9 mouse cellular contexts compared by ENCODE assay signal in genomic region chr2:32084111-32084871, GRCm38 (mm10). TPM values are rescaled to one million over a fixed set of nuclear protein-coding genes. Genes with fewer than 3 reads are reported as not detected.
A peak's percentile ranks its signal among the peaks of the same experiment; 100 is the strongest.
DNase-seq lines count a peak whose midpoint lies in the region; ATAC-seq lines count a peak whose summit lies in the region.
"Had no signal": no experiment of that assay in that cellular context is flagged by ENCODE, and none has a peak within 500 bp of the region (broad histone marks: within the 10 kb centered on the region; RNA-seq: fewer than 3 reads in every experiment).

Fam78a (minus strand) TSS chr2:32084857.

- H3K27ac ChIP-seq in forebrain, embryonic 11.5 days (ENCODE audit: low read depth, low read length): no peak within 1 kb of the TSS
- H3K27ac ChIP-seq in liver, embryonic 11.5 days (ENCODE audit: low read depth, low read length): peak within 1 kb of the TSS; percentile 87
- H3K27ac ChIP-seq in neural tube, embryonic 15.5 days (replicated peaks): peak within 1 kb of the TSS; percentile 65; the same call in 1 of the 2 replicates

- no peaks in the 10 kb centered on the region for H3K36me3 ChIP-seq in forebrain, embryonic 11.5 days (ENCODE audit: control insufficient read depth, insufficient read depth, low read length)
- peaks cover 4% of the 10 kb centered on the region; the same call in 1 of the 2 replicates for H3K36me3 ChIP-seq in liver, embryonic 11.5 days (ENCODE audit: control insufficient read depth, insufficient read depth, low read length)
- H3K36me3 ChIP-seq in neural tube, embryonic 15.5 days: no peaks in the 10 kb centered on the region

- ATAC-seq in forebrain, embryonic 11.5 days (replicated peaks; ENCODE audit: low FRiP score): peak; percentile 71
- peak; percentile 67 for ATAC-seq in liver, embryonic 11.5 days (replicated peaks; ENCODE audit: low FRiP score)
- peak; percentile 87 for ATAC-seq in neural tube, embryonic 15.5 days (ENCODE audit: low FRiP score)

- peak; percentile 43 for DNase-seq in adrenal gland, adult 2 months
- DNase-seq in adrenal gland, adult 8-10 months: no peak
- DNase-seq in adrenal gland, postnatal 36 days: peak; percentile 49 to 50
- DNase-seq in forebrain, embryonic 11.5 days (ENCODE audit: low spot score): peak; percentile 69
- no peak for DNase-seq in heart, postnatal 25 days (ENCODE audit: low spot score)
- peak; percentile 64 for DNase-seq in liver, embryonic 11.5 days (ENCODE audit: low spot score)
- DNase-seq in thymus, postnatal 14 days: peak; percentile 83

- intact Hi-C loops in heart, postnatal 25 days (cut with DNase I): loop anchor here (5.0 kb wide), 1 partner anchor 42 kb away; no protein-coding TSS in a partner anchor

- H3K4me1 ChIP-seq in forebrain, embryonic 11.5 days (replicated peaks; ENCODE audit: control insufficient read depth, insufficient read depth, low read length): peaks cover 22% of the 10 kb centered on the region
- peaks cover 46% of the 10 kb centered on the region for H3K4me1 ChIP-seq in liver, embryonic 11.5 days (replicated peaks; ENCODE audit: control insufficient read depth, insufficient read depth, low read length)
- H3K4me1 ChIP-seq in neural tube, embryonic 15.5 days: peaks cover 32% of the 10 kb centered on the region

- under 1% methylated on average over 68 of the region's 68 CpGs for WGBS in forebrain, embryonic 11.5 days
- under 1% methylated on average over 62 of the region's 68 CpGs for WGBS in liver, embryonic 11.5 days
- WGBS in neural tube, embryonic 15.5 days: under 1% methylated on average over 65 of the region's 68 CpGs

- no peaks in the 10 kb centered on the region for H3K9me3 ChIP-seq in forebrain, embryonic 11.5 days (ENCODE audit: control insufficient read depth, low read length)
- no peaks in the 10 kb centered on the region for H3K9me3 ChIP-seq in liver, embryonic 11.5 days (ENCODE audit: control insufficient read depth, low read length)
- H3K9me3 ChIP-seq in neural tube, embryonic 15.5 days (replicated peaks): no peaks in the 10 kb centered on the region

- peak within 1 kb of the TSS; percentile 99 for H3K4me2 ChIP-seq in forebrain, embryonic 11.5 days (ENCODE audit: low read depth, low read length, severe bottlenecking)
- H3K4me2 ChIP-seq in liver, embryonic 11.5 days: peak within 1 kb of the TSS; percentile 100
- peak within 1 kb of the TSS; percentile 100 for H3K4me2 ChIP-seq in neural tube, embryonic 15.5 days

- H3K27me3 ChIP-seq in forebrain, embryonic 11.5 days (ENCODE audit: control insufficient read depth, insufficient read depth, low read length): peaks cover 63% of the 10 kb centered on the region
- H3K27me3 ChIP-seq in liver, embryonic 11.5 days (replicated peaks; ENCODE audit: control insufficient read depth, insufficient read depth, low read length): peaks cover 17% of the 10 kb centered on the region
- H3K27me3 ChIP-seq in neural tube, embryonic 15.5 days (replicated peaks): peaks cover 73% of the 10 kb centered on the region

- peak within 1 kb of the TSS; percentile 48 for H3K9ac ChIP-seq in forebrain, embryonic 11.5 days (ENCODE audit: low read length)
- H3K9ac ChIP-seq in liver, embryonic 11.5 days (ENCODE audit: low read depth, low read length): peak within 1 kb of the TSS; percentile 85
- H3K9ac ChIP-seq in neural tube, embryonic 15.5 days (replicated peaks): peak within 1 kb of the TSS; percentile 58

- H3K4me3 ChIP-seq in forebrain, embryonic 11.5 days (ENCODE audit: low read depth, low read length): peak within 1 kb of the TSS; percentile 56
- peak within 1 kb of the TSS; percentile 86 for H3K4me3 ChIP-seq in liver, embryonic 11.5 days (ENCODE audit: low read depth, low read length)
- H3K4me3 ChIP-seq in neural tube, embryonic 15.5 days (replicated peaks): peak within 1 kb of the TSS; percentile 76

RNA-seq across cellular contexts. Expression of gene Fam78a, which starts in this region (rescaled TPM):
- 1 to 10 TPM; 1.5 to 4.8 TPM for total RNA-seq in adrenal gland, adult 2 months (2021)
- 2.6 and 6.5 TPM in 2 replicates for polyA plus RNA-seq in adrenal gland, adult 2 months (2012; rRNA removed)
- total RNA-seq in adrenal gland, adult 8-10 months (2022): 1 to 10 TPM in 3 of 4 experiments, under 1 TPM in 1; 0.59 to 3.9 (median 2.6) TPM
- total RNA-seq in adrenal gland, postnatal 36 days (2021): 1 to 10 TPM in 1 of 2 experiments, under 1 TPM in 1; 0.89 to 4.2 TPM
- polyA plus RNA-seq in forebrain, embryonic 11.5 days (2014; fragmentation: Nextera tagmentation; extraction: Ambion mirVana): 1.5 and 1.8 TPM in 2 replicates
- 10 to 100 TPM; 20.0 TPM for total RNA-seq in heart, postnatal 25 days (2021)
- 19.2 and 19.8 TPM in 2 replicates for polyA plus RNA-seq in liver, embryonic 11.5 days (2014; fragmentation: Nextera tagmentation; extraction: Ambion mirVana)
- polyA plus RNA-seq in neural tube, embryonic 15.5 days (2015; fragmentation: Nextera tagmentation; extraction: Ambion mirVana): 0.92 and 3.1 TPM in 2 replicates
- polyA plus RNA-seq: C2C12 had no signal

Comparison
In these comparisons a context has a peak if more than half of its experiments do, and no peak if none do; other contexts are left out.
1. DNase-seq: peak in adrenal gland, adult 2 months (single experiment), adrenal gland, postnatal 36 days (2 of 2), forebrain, embryonic 11.5 days (single experiment), liver, embryonic 11.5 days (single experiment) and thymus, postnatal 14 days (single experiment); none in adrenal gland, adult 8-10 months (single experiment) and heart, postnatal 25 days (single experiment).
2. Peak in every context shown above with its lines, with median percentiles within 50 percentile points of each other: ATAC-seq, H3K4me2 ChIP-seq, H3K4me3 ChIP-seq and H3K9ac ChIP-seq.